Mouse (Mus musculus) megakaryocyte, embryonic 14.5 days (primary cell): Measurements from ENCODE around the gene Hat1. TPM values are rescaled to one million over a fixed set of nuclear protein-coding genes. Genes with fewer than 3 reads are reported as not detected.

Experiments
- H3K27me3 ChIP-seq: replicated peaks from 2 replicates; pipeline ENCODE3; 2012; ENCODE audit warnings: inconsistent platforms
- H3K36me3 ChIP-seq: replicated peaks from 2 replicates; pipeline ENCODE3; 2012; ENCODE audit warnings: low read length, inconsistent platforms, mixed read lengths
- H3K4me1 ChIP-seq: 2 replicates; pipeline ENCODE4 v1.6.1; 2012; ENCODE audit warnings: inconsistent platforms
- H3K4me3 ChIP-seq: replicated peaks from 2 replicates; pipeline ENCODE3; 2012; ENCODE audit warnings: moderate library complexity, mild to moderate bottlenecking, inconsistent platforms
- H3K9me3 ChIP-seq: 2 replicates; pipeline ENCODE4 v1.6.1; 2012; ENCODE audit warnings: inconsistent platforms
- FLI1 ChIP-seq: IDR thresholded peaks from 2 replicates; pipeline ENCODE4 v1.6.1; 2012; ENCODE audit warnings: low read length, inconsistent platforms, mixed read lengths
- GATA1 ChIP-seq: IDR thresholded peaks from 3 replicates; pipeline ENCODE4 v1.6.1; 2012; ENCODE audit warnings: mixed read lengths, low read length, inconsistent platforms, borderline replicate concordance
- polyA plus RNA-seq: library from polyadenylated mRNA; stranded (reverse); fragments of >175 nt; gene quantifications from 2 replicates; pipeline ENCODE4 v1.2.3, GENCODE M21; 2012; ENCODE audit warnings: low replicate concordance; ENCODE audit not compliant: insufficient read depth

Hat1 gene
- polyA plus RNA-seq, 1 experiment, result 0.48 TPM

- H3K27me3 ChIP-seq, result peaks cover 6% of the 10 kb centered on the region
- peaks cover 32% of the 10 kb centered on the region for H3K4me1 ChIP-seq
- H3K36me3 ChIP-seq, result no peaks in the 10 kb centered on the region
- no peak overlapping the region for H3K4me3 ChIP-seq
- no peaks in the 10 kb centered on the region for H3K9me3 ChIP-seq
- TF ChIP-seq FLI1, result no peak
- no peak for TF ChIP-seq GATA1
These were observed 72.4 kb downstream of the Hat1 start for GRCm38 (mm10) chr2:71461139-71461538.

GRCm38 (mm10) chr2:71461589-71461988 is 72.8 kb downstream of the Hat1 start:
- Histone ChIP-seq H3K36me3 (no peaks in the 10 kb centered on the region), H3K4me1 (peaks cover 32% of the 10 kb centered on the region), H3K4me3 (no peak overlapping the region), H3K27me3 (peaks cover 8% of the 10 kb centered on the region), H3K9me3 (no peaks in the 10 kb centered on the region)
- no peak for TF ChIP-seq FLI1
- TF ChIP-seq GATA1, result no peak; the same call in 2 of the 3 replicates

- Histone ChIP-seq H3K36me3 (no peaks in the 10 kb centered on the region), H3K4me1 (peaks cover 32% of the 10 kb centered on the region), H3K9me3 (no peaks in the 10 kb centered on the region), H3K4me3 (no peak overlapping the region), H3K27me3 (peaks cover 8% of the 10 kb centered on the region)
- TF ChIP-seq GATA1 (no peak), FLI1 (no peak)
These were observed 73.3 kb downstream of the Hat1 start for GRCm38 (mm10) chr2:71462066-71462465.

GRCm38 (mm10) chr2:71462553-71462952 is 73.8 kb downstream of the Hat1 start:
- H3K4me1 ChIP-seq, result peaks cover 32% of the 10 kb centered on the region
- no peaks in the 10 kb centered on the region for H3K9me3 ChIP-seq
- TF ChIP-seq FLI1 (no peak), GATA1 (no peak)
- H3K27me3 ChIP-seq, result peaks cover 10% of the 10 kb centered on the region
- no peaks in the 10 kb centered on the region for H3K36me3 ChIP-seq
- H3K4me3 ChIP-seq, result no peak overlapping the region

- H3K9me3 ChIP-seq, result no peaks in the 10 kb centered on the region
- peaks cover 20% of the 10 kb centered on the region for H3K4me1 ChIP-seq
- H3K27me3 ChIP-seq, result peaks cover 17% of the 10 kb centered on the region
- H3K4me3 ChIP-seq, result no peak overlapping the region
- no peaks in the 10 kb centered on the region for H3K36me3 ChIP-seq
- TF ChIP-seq FLI1, result no peak
- no peak for TF ChIP-seq GATA1
These were observed 77.3 kb downstream of the Hat1 start for GRCm38 (mm10) chr2:71466103-71466502.

GRCm38 (mm10) chr2:71466861-71467450 is 78.2 kb downstream of the Hat1 start:
- Histone ChIP-seq H3K4me3 (no peak overlapping the region), H3K9me3 (no peaks in the 10 kb centered on the region), H3K4me1 (peaks cover 12% of the 10 kb centered on the region), H3K27me3 (peaks cover 19% of the 10 kb centered on the region), H3K36me3 (no peaks in the 10 kb centered on the region)
- no peak for TF ChIP-seq FLI1
- TF ChIP-seq GATA1, result no peak

- Histone ChIP-seq H3K9me3 (no peaks in the 10 kb centered on the region), H3K4me3 (no peak overlapping the region), H3K36me3 (no peaks in the 10 kb centered on the region), H3K4me1 (peaks cover 7% of the 10 kb centered on the region), H3K27me3 (peaks cover 21% of the 10 kb centered on the region)
- TF ChIP-seq GATA1 (no peak), FLI1 (no peak)
These were observed 82.3 kb downstream of the Hat1 start for GRCm38 (mm10) chr2:71471094-71471493.

GRCm38 (mm10) chr2:71473830-71474229 is 85.1 kb downstream of the Hat1 start:
- Histone ChIP-seq H3K27me3 (peaks cover 15% of the 10 kb centered on the region), H3K4me1 (peaks cover 11% of the 10 kb centered on the region; the same call in 1 of the 2 replicates), H3K9me3 (peaks cover 6% of the 10 kb centered on the region), H3K36me3 (no peaks in the 10 kb centered on the region), H3K4me3 (no peak overlapping the region)
- TF ChIP-seq FLI1, result no peak
- no peak for TF ChIP-seq GATA1

GRCm38 (mm10) chr2:71474345-71474744 is 85.6 kb downstream of the Hat1 start:
- peaks cover 11% of the 10 kb centered on the region; the same call in 1 of the 2 replicates for H3K4me1 ChIP-seq
- no peak for TF ChIP-seq GATA1
- no peak for TF ChIP-seq FLI1
- peaks cover 15% of the 10 kb centered on the region for H3K27me3 ChIP-seq
- H3K36me3 ChIP-seq, result no peaks in the 10 kb centered on the region
- H3K4me3 ChIP-seq, result no peak overlapping the region
- peaks cover 6% of the 10 kb centered on the region for H3K9me3 ChIP-seq

- Histone ChIP-seq H3K27me3 (peaks cover 8% of the 10 kb centered on the region), H3K4me1 (peaks cover 11% of the 10 kb centered on the region; the same call in 1 of the 2 replicates), H3K9me3 (peaks cover 6% of the 10 kb centered on the region), H3K36me3 (no peaks in the 10 kb centered on the region), H3K4me3 (no peak overlapping the region)
- TF ChIP-seq FLI1, result no peak
- no peak for TF ChIP-seq GATA1
These were observed 86.6 kb downstream of the Hat1 start for GRCm38 (mm10) chr2:71475311-71475710.

GRCm38 (mm10) chr2:71475760-71476159 is 87.0 kb downstream of the Hat1 start:
- Histone ChIP-seq H3K27me3 (peaks cover 6% of the 10 kb centered on the region), H3K4me3 (no peak overlapping the region), H3K4me1 (peaks cover 11% of the 10 kb centered on the region; the same call in 1 of the 2 replicates), H3K36me3 (no peaks in the 10 kb centered on the region), H3K9me3 (peaks cover 6% of the 10 kb centered on the region)
- no peak for TF ChIP-seq GATA1
- TF ChIP-seq FLI1, result no peak
